Mouse (Mus musculus) neural tube, embryonic 14.5 days (tissue): ENCODE results near the gene Rnls. TPM values are rescaled to one million over a fixed set of nuclear protein-coding genes. Genes with fewer than 3 reads are reported as not detected.

Experiments used
- ATAC-seq: fragments of 200-750 bp; cut with Nextera tagmentation; 2 replicates; pipeline ENCODE4 v1.8.0; 2017; ENCODE audit warnings: low read depth, mild to moderate bottlenecking, moderate TSS enrichment, moderate library complexity
- H3K27ac ChIP-seq: fragments of 300-500 bp; sonication (generic); 2 replicates; pipeline ENCODE4 v1.5.1; 2014; ENCODE audit warnings: low read depth, mild to moderate bottlenecking, control low read depth, low read length, moderate library complexity, mixed read lengths
- H3K27me3 ChIP-seq: fragments of 300-500 bp; sonication (generic); 2 replicates; pipeline ENCODE4 v1.6.1; 2014; ENCODE audit warnings: low read length; ENCODE audit not compliant: control insufficient read depth, insufficient read depth
- H3K36me3 ChIP-seq: fragments of 300-500 bp; sonication (generic); 2 replicates; pipeline ENCODE4 v1.6.1; 2014; ENCODE audit warnings: low read length, mixed read lengths; ENCODE audit not compliant: control insufficient read depth, insufficient read depth
- H3K4me1 ChIP-seq: fragments of 300-500 bp; sonication (generic); 2 replicates; pipeline ENCODE4 v1.6.1; 2014; ENCODE audit warnings: low read length; ENCODE audit not compliant: control insufficient read depth, insufficient read depth
- H3K4me2 ChIP-seq: fragments of 300-500 bp; sonication (generic); 2 replicates; pipeline ENCODE4 v1.6.1; 2014; ENCODE audit warnings: mild to moderate bottlenecking, low read depth, low read length, control low read depth
- H3K4me3 ChIP-seq: fragments of 300-500 bp; sonication (generic); 2 replicates; pipeline ENCODE4 v1.5.1; 2014; ENCODE audit warnings: low read depth, low read length, control low read depth, mixed read lengths
- H3K9ac ChIP-seq: fragments of 300-500 bp; sonication (generic); replicated peaks from 2 replicates; pipeline ENCODE4 v1.6.1; 2014; ENCODE audit warnings: low read depth, mild to moderate bottlenecking, control low read depth, low read length, mixed read lengths
- H3K9me3 ChIP-seq: fragments of 300-500 bp; sonication (generic); 2 replicates; pipeline ENCODE4 v1.6.1; 2016; ENCODE audit warnings: low read length; ENCODE audit not compliant: control insufficient read depth
- WGBS: fragments of 180-500 bp; shearing (Covaris S2); extraction: QIAGEN DNeasy Blood & Tissue Kit; methylation state at CpG from one replicate; pipeline ENCODE4 v1.1.7; 2014; 5-methylcytosine and 5-hydroxymethylcytosine counted together
- polyA plus RNA-seq: library from polyadenylated mRNA; unstranded; fragments of >200 nt; fragmentation: Nextera tagmentation; extraction: Ambion mirVana; gene quantifications from 2 replicates; pipeline ENCODE4 v1.2.1, GENCODE M21; 2014

The Rnls gene
- polyA plus RNA-seq, 1 experiment from 2014 or later, result 12.2 TPM

DNA sequence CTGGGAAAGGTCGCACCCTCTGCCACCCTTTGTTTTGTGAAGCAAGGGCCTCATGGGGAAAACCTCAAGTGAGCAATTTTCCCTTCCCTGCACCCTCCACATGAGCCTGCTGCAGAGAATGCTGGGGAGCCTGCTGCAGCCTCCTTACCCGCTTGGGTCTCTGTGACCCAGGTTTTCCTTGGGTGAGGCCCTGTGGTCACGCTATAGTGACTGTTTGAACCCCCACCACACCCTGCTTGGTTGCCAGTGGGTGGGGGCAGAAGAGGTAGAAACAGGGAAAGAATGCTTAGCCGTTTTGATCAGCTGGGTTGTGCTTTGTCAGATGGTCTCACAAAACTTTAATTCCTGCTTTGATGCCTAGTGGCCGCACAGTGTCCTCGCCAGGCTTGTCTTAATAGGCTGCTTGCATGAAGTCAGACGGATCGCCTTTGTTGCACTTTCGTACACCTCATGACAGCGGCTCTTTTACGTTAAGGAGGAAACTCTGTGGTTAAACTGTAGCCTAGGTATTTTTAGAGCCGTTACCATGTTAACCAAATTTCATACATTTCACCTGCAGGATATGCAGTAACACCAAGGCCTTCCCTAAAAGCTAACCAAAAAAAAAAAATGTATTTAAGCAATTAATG, 169.4 kb downstream of the Rnls start:
- H3K4me1 ChIP-seq, result 0 out of 2 replicates have a peak, but pooled peaks cover 3% of the 10 kb centered on the region
- no peaks in the 10 kb centered on the region for H3K36me3 ChIP-seq
- ATAC-seq, result no peak
- no peak overlapping the region for H3K4me2 ChIP-seq
- no peak overlapping the region for H3K4me3 ChIP-seq
- 66% methylated on average over 12 of the region's 12 CpGs for WGBS
- no peak overlapping the region for H3K9ac ChIP-seq
- no peaks in the 10 kb centered on the region for H3K27me3 ChIP-seq
- H3K9me3 ChIP-seq, result no peaks in the 10 kb centered on the region
- H3K27ac ChIP-seq, result no peak overlapping the region

GRCm38 (mm10) chr19:33217791-33218300, 174.2 kb downstream of the Rnls start:
- Histone ChIP-seq H3K4me3 (no peak overlapping the region), H3K9ac (no peak overlapping the region), H3K4me1 (no peaks in the 10 kb centered on the region), H3K36me3 (no peaks in the 10 kb centered on the region), H3K27ac (no peak overlapping the region), H3K4me2 (no peak overlapping the region), H3K9me3 (no peaks in the 10 kb centered on the region), H3K27me3 (no peaks in the 10 kb centered on the region)
- 93% methylated on average over 6 of the region's 6 CpGs for WGBS
- no peak for ATAC-seq

GRCm38 (mm10) chr19:33209709-33210108, 182.4 kb downstream of the Rnls start:
- no peaks in the 10 kb centered on the region for H3K4me1 ChIP-seq
- no peak overlapping the region for H3K4me2 ChIP-seq
- ATAC-seq, result no peak
- H3K4me3 ChIP-seq, result no peak overlapping the region
- no peak overlapping the region for H3K27ac ChIP-seq
- H3K27me3 ChIP-seq, result no peaks in the 10 kb centered on the region
- no peaks in the 10 kb centered on the region for H3K9me3 ChIP-seq
- H3K9ac ChIP-seq, result no peak overlapping the region
- 86% methylated on average over 2 of the region's 2 CpGs for WGBS
- no peaks in the 10 kb centered on the region for H3K36me3 ChIP-seq

GRCm38 (mm10) chr19:33207991-33208390, 184.1 kb downstream of the Rnls start:
- Histone ChIP-seq H3K27me3 (no peaks in the 10 kb centered on the region), H3K27ac (no peak overlapping the region), H3K9ac (no peak overlapping the region), H3K9me3 (no peaks in the 10 kb centered on the region), H3K4me1 (no peaks in the 10 kb centered on the region), H3K4me2 (no peak overlapping the region), H3K36me3 (no peaks in the 10 kb centered on the region), H3K4me3 (no peak overlapping the region)
- no peak for ATAC-seq
- WGBS, result 36% methylated on average over 1 of the region's 1 CpGs

GRCm38 (mm10) chr19:33205389-33205788, 186.7 kb downstream of the Rnls start:
- H3K4me1 ChIP-seq, result no peaks in the 10 kb centered on the region
- no peaks in the 10 kb centered on the region for H3K9me3 ChIP-seq
- H3K4me3 ChIP-seq, result no peak overlapping the region
- H3K36me3 ChIP-seq, result no peaks in the 10 kb centered on the region
- ATAC-seq, result no peak
- 89% methylated on average over 2 of the region's 2 CpGs for WGBS
- no peak overlapping the region for H3K9ac ChIP-seq
- no peak overlapping the region for H3K27ac ChIP-seq
- no peaks in the 10 kb centered on the region for H3K27me3 ChIP-seq
- H3K4me2 ChIP-seq, result no peak overlapping the region

DNA sequence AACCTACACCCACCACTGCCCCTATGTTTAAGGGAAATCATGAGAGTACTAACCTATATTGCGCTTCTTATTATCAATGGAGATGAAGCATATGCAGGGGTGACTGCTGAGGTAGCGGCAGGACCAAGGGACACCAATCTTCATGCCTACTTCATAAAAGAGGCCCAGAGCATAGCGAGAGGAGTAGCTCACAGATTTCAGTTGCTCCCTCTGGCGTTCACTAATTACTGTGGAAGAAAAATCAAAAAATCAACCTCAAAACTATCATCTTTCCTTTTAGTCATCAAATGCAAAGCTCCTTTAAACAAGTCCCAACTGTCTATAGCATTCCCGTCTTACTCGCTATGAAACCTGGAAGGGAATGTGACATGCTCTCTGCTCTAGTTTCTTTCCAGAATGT, 189.7 kb downstream of the Rnls start:
- ATAC-seq, result no peak
- Histone ChIP-seq H3K9ac (no peak overlapping the region), H3K27me3 (no peaks in the 10 kb centered on the region), H3K4me2 (no peak overlapping the region), H3K9me3 (no peaks in the 10 kb centered on the region), H3K27ac (no peak overlapping the region), H3K4me3 (no peak overlapping the region), H3K36me3 (no peaks in the 10 kb centered on the region), H3K4me1 (no peaks in the 10 kb centered on the region)
- 85% methylated on average over 6 of the region's 6 CpGs for WGBS

DNA sequence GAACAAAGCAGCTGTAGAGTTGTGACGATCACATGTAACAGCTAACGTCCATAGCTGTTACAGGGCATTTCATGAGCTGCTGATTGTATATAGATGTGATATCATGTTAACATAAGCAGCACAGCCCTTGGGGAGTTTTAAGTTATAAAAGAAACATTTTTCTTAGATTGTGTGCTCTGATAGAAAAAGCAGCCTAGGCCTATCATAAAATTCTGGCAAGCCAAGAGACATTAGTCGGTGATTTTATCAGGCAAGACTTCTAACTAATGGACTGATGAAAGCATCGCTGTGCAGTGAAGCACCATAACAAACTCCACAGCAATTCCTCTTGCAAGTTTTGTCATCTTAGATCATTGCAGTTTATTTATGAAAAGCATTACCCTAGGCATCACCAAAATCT, 190.9 kb downstream of the Rnls start:
- 74% methylated on average over 4 of the region's 4 CpGs for WGBS
- no peaks in the 10 kb centered on the region for H3K9me3 ChIP-seq
- no peaks in the 10 kb centered on the region for H3K27me3 ChIP-seq
- no peak for ATAC-seq
- H3K36me3 ChIP-seq, result no peaks in the 10 kb centered on the region
- no peaks in the 10 kb centered on the region for H3K4me1 ChIP-seq
- H3K27ac ChIP-seq, result no peak overlapping the region
- H3K4me2 ChIP-seq, result no peak overlapping the region
- no peak overlapping the region for H3K9ac ChIP-seq
- H3K4me3 ChIP-seq, result no peak overlapping the region

- Histone ChIP-seq H3K4me1 (no peaks in the 10 kb centered on the region), H3K27me3 (no peaks in the 10 kb centered on the region), H3K9me3 (no peaks in the 10 kb centered on the region), H3K27ac (no peak overlapping the region), H3K4me2 (no peak overlapping the region), H3K4me3 (no peak overlapping the region), H3K9ac (no peak overlapping the region), H3K36me3 (no peaks in the 10 kb centered on the region)
- 59% methylated on average over 2 of the region's 2 CpGs for WGBS
- ATAC-seq, result no peak
Measured at GRCm38 (mm10) chr19:33192064-33192463, 200.0 kb downstream of the Rnls start.

DNA sequence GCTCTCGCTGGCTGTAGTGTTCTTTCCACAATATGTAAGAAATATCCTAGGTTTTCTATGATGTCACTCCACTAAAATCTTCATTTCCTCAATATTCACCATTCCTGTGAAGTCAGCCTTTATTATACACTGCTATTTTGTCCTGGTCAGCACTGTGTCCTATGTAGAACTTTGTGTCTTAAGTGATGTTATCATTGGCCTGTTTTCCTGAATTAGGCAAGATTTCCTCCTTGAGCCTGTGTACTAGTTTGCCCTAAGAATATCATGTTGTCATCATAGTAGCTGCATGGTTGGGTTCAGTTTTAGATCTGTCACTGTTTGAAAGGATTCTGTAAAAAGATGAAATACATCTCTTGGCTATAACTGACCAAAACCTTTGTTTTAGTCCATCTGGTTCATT, 203.3 kb downstream of the Rnls start:
- Histone ChIP-seq H3K4me2 (no peak overlapping the region), H3K9me3 (no peaks in the 10 kb centered on the region), H3K27ac (no peak overlapping the region), H3K36me3 (no peaks in the 10 kb centered on the region), H3K4me3 (no peak overlapping the region), H3K4me1 (no peaks in the 10 kb centered on the region), H3K27me3 (no peaks in the 10 kb centered on the region), H3K9ac (no peak overlapping the region)
- 82% methylated on average over 1 of the region's 1 CpGs for WGBS
- ATAC-seq, result no peak
